Mouse (Mus musculus): ENCODE results near the gene Zbtb3.

- peak; percentile 75; the same call in 1 of the 2 replicates for TF ChIP-seq ELF1 (IDR thresholded peaks at IDR 0.05; ENCODE audit: low read depth, low read length)
- no peak for TF ChIP-seq CTCF (conservative IDR thresholded peaks at IDR 0.05 in 1 of 2, IDR thresholded peaks at IDR 0.05 in 1 of 2; ENCODE audit: low read depth in 2 of 2, low read length in 2 of 2)
- peak; percentile 14; the same call in 1 of the 2 replicates for TF ChIP-seq MEF2A (IDR thresholded peaks at IDR 0.05; ENCODE audit: borderline replicate concordance, low read depth, low read length)
- peak; percentile 80 for TF ChIP-seq TBP (conservative IDR thresholded peaks at IDR 0.05; ENCODE audit: low read depth, low read length)
- TF ChIP-seq GABPA (IDR thresholded peaks at IDR 0.05; ENCODE audit: insufficient replicate concordance, low read depth, low read length) = no peak
- no peak for TF ChIP-seq USF2 (conservative IDR thresholded peaks at IDR 0.05; ENCODE audit: low read depth, low read length)
Measured at GRCm38 (mm10) chr19:8818801-8819595, 16.6 kb downstream of the Zbtb3 start, which contains the start of gene Ttc9c.
